Mouse (Mus musculus): ENCODE data around the gene Vmn1r84. TPM values are rescaled to one million over a fixed set of nuclear protein-coding genes. Genes with fewer than 3 reads are reported as not detected.

The Vmn1r84 gene
- under 1 TPM in 1 of 2 experiments, not detected in 1; 0.19 TPM for polyA plus RNA-seq (2017; shearing (Covaris generic))

DNA sequence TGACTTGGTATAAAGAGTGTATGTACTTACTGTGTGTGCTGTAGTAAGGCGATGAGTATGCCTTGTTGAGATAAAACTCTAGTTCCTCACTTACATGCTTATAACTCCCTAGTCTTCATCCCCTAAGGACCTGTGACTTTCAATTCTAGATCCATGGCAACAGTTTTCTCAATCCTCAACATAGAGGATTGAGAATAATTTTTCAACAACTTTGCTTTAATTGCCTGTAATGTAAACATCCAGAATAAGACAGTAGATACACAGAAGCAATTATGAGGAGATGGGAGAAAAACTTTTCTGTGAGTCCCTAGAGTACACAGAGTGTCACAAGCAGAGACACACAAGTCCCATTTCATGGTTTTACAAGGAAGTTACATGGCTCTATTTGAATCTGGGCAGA is at the start of gene Vmn1r84:
Gene Vmn1r84 (minus strand): TSS at position 101 of the 400 bp plus-strand sequence.
- ATAC-seq, result no peak

DNA sequence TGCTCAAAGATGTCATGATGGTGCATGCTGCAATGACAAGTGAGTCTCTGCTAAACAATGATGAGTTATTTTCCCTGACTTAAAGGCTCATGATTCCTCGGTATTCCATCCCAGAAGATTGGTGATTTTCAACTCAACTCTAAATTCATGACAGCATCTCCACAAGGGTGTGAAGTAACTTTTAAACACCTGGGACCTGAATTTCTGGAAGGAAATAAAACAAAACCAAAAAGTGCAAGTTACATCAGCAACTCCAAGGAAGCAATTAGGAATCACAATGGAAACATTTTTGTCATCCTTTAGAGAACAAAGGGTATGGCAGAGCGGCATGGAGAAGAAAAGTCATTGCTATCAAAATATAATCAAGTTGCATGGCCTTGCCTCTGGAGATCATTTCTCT is 39.7 kb downstream of the Vmn1r84 start, which contains the start of gene Vmn1r83:
Gene Vmn1r83 (minus strand): TSS at position 101 of the 400 bp plus-strand sequence.
- no peak for ATAC-seq

Other genes with a start within 250 kb of the Vmn1r84 start
- gene Vmn1r78, start 219.0 kb downstream of the Vmn1r84 start, polyA plus RNA-seq (2017; shearing (Covaris generic)), result not detected
- gene Vmn1r79, start 198.0 kb downstream of the Vmn1r84 start, polyA plus RNA-seq (2017; shearing (Covaris generic)), result not detected
- gene Vmn1r80, start 180.0 kb downstream of the Vmn1r84 start, polyA plus RNA-seq (2017; shearing (Covaris generic)), result under 1 TPM in 1 of 2 experiments, not detected in 1; 0.12 TPM
- under 1 TPM in 1 of 2 experiments, not detected in 1; 0.11 TPM for gene Vmn1r81, start 101.0 kb downstream of the Vmn1r84 start, polyA plus RNA-seq (2017; shearing (Covaris generic))
- not detected for gene Vmn1r82, start 68.8 kb downstream of the Vmn1r84 start, polyA plus RNA-seq (2017; shearing (Covaris generic))
- not detected for gene Vmn1r83, start 39.8 kb downstream of the Vmn1r84 start, polyA plus RNA-seq (2017; shearing (Covaris generic))
- 1 to 10 TPM; 3.1 to 3.6 TPM for gene Zfp551, start 53.5 kb upstream of the Vmn1r84 start, polyA plus RNA-seq (2017; shearing (Covaris generic))
- gene Zfp606, start 109.0 kb upstream of the Vmn1r84 start, polyA plus RNA-seq (2017; shearing (Covaris generic)), result 1 to 10 TPM; 6.2 TPM
- gene 2900092C05Rik, start 143.2 kb upstream of the Vmn1r84 start, polyA plus RNA-seq (2017; shearing (Covaris generic)), result not detected
- under 1 TPM; 0.04 to 0.09 TPM for gene Vmn2r53, start 239.5 kb upstream of the Vmn1r84 start, polyA plus RNA-seq (2017; shearing (Covaris generic))

Data from activated CD4-positive, CD25-positive, alpha-beta regulatory T cell, adult 4 months (primary cell).